Mouse (Mus musculus) colon, adult 2 months (tissue): ENCODE data around the gene Uqcrq. TPM values are rescaled to one million over a fixed set of nuclear protein-coding genes. Genes with fewer than 3 reads are reported as not detected.

Experiments
- polyA plus RNA-seq: library from polyadenylated mRNA; depleted of rRNA; stranded (reverse); fragments of >200 nt; gene quantifications from 2 replicates; pipeline ENCODE4 v1.2.3, GENCODE M21; 2012; rRNA removed

Uqcrq gene
- polyA plus RNA-seq, result 626 and 825 TPM in 2 replicates

GRCm38 (mm10) chr11:53430670-53431346, at the start of gene Uqcrq, which contains the start of gene Gdf9:
Gene Uqcrq (minus strand): TSS chr11:53430831.
Gene Gdf9 (plus strand): TSS chr11:53431023.

GRCm38 (mm10) chr11:53479783-53480301, 49.2 kb upstream of the Uqcrq start, which contains the start of the genes Gm9945 and Sowaha:
Gene Gm9945 (plus strand): TSS chr11:53480166.
Gene Sowaha (minus strand): TSS chr11:53480274.

GRCm38 (mm10) chr11:53469968-53470695, 39.5 kb upstream of the Uqcrq start, which contains the start of gene Gm9837:
Gene Gm9837 (minus strand): TSS chr11:53470479.

GRCm38 (mm10) chr11:53456474-53457371, 26.1 kb upstream of the Uqcrq start, which contains the start of the genes Gm10447 and Shroom1:
Gene Gm10447 (minus strand): TSS chr11:53457110.
Gene Shroom1 (plus strand): TSS chr11:53457205.

GRCm38 (mm10) chr11:53423036-53423435, 7.6 kb downstream of the Uqcrq start, which contains the start of gene Leap2:
Gene Leap2 (minus strand): TSS chr11:53423170.

Other genes with a start within 250 kb of the Uqcrq start
- 23.3 and 28.7 TPM in 2 replicates for gene Hspa4, start 130.4 kb downstream of the Uqcrq start, polyA plus RNA-seq
- gene Zcchc10, start 106.2 kb downstream of the Uqcrq start, polyA plus RNA-seq, result 2.2 and 2.7 TPM in 2 replicates
- gene Aff4, start 80.0 kb downstream of the Uqcrq start, polyA plus RNA-seq, result 8.9 and 9.2 TPM in 2 replicates
- gene Leap2, start 7.7 kb downstream of the Uqcrq start, polyA plus RNA-seq, result not detected in 2 replicates
- 0.29 and 0.31 TPM in 2 replicates for gene Gdf9, start 192 bp upstream of the Uqcrq start, polyA plus RNA-seq
- 0.06 and 0.22 TPM in 2 replicates for gene Gm10447, start 26.3 kb upstream of the Uqcrq start, polyA plus RNA-seq
- gene Shroom1, start 26.4 kb upstream of the Uqcrq start, polyA plus RNA-seq, result 1.8 and 2.1 TPM in 2 replicates
- not detected in 2 replicates for gene Gm9837, start 39.6 kb upstream of the Uqcrq start, polyA plus RNA-seq
- gene Gm9945, start 49.3 kb upstream of the Uqcrq start, polyA plus RNA-seq, result not detected in 2 replicates
- gene Sowaha, start 49.4 kb upstream of the Uqcrq start, polyA plus RNA-seq, result 2.0 and 2.2 TPM in 2 replicates
- gene Sept8, start 88.4 kb upstream of the Uqcrq start, polyA plus RNA-seq, result 23.9 and 26.4 TPM in 2 replicates
- gene Kif3a, start 136.5 kb upstream of the Uqcrq start, polyA plus RNA-seq, result 1.8 and 2.5 TPM in 2 replicates
- gene Il4, start 187.8 kb upstream of the Uqcrq start, polyA plus RNA-seq, result not detected in 2 replicates
- gene Il13, start 203.9 kb upstream of the Uqcrq start, polyA plus RNA-seq, result not detected in 2 replicates